Mouse (Mus musculus): ENCODE results near the gene Slpi. TPM values are rescaled to one million over a fixed set of nuclear protein-coding genes. Genes with fewer than 3 reads are reported as not detected.
A peak's percentile ranks its signal among the peaks of the same experiment; 100 is the strongest.

Gene Slpi
- polyA plus RNA-seq, 1 experiment from 2014 or later, result 1.2 TPM

DNA sequence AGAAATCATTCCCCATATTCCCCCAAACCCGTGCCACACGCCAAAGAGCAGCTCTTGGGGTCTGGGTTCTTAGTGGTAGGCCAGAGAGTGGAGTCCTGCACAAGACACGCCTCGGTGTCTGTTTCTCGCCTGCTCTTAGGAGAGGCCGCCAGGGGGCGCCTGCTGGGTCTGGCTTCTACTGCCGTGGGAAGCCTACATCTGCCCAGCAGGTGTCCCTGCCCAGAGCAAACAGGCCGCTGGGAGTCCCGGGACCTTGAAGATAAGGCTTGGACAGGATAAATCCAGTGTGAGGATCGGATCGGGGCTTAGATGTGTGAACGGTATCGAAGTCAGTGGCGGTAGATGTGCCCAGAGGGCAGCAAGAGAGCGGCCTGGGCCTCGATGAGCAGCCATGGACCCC is 14.0 kb upstream of the Slpi start, which contains the start of gene Rbpjl:
TSS of gene Rbpjl (plus strand) at position 236 of the 400 bp plus-strand sequence.
- Histone ChIP-seq H3K9ac (replicated peaks) (peak within 1 kb of the TSS; percentile 57), H3K9me3 (peaks cover 8% of the 10 kb centered on the region; the same call in 1 of the 2 replicates), H3K27ac (peak within 1 kb of the TSS; percentile 70), H3K4me1 (replicated peaks) (peaks cover 39% of the 10 kb centered on the region), H3K4me2 (peak within 1 kb of the TSS; percentile 72), H3K4me3 (replicated peaks) (peak within 1 kb of the TSS; percentile 46), H3K27me3 (peaks cover 91% of the 10 kb centered on the region), H3K36me3 (peaks cover 3% of the 10 kb centered on the region; the same call in 1 of the 2 replicates)
- WGBS, result 4% methylated on average over 17 of the region's 17 CpGs
- 0 out of 2 replicates have a peak, but pooled peaks have one; percentile 18 for ATAC-seq (ENCODE audit: insufficient number of reproducible peaks, insufficient read depth, low FRiP score, low TSS enrichment, low read depth)

DNA sequence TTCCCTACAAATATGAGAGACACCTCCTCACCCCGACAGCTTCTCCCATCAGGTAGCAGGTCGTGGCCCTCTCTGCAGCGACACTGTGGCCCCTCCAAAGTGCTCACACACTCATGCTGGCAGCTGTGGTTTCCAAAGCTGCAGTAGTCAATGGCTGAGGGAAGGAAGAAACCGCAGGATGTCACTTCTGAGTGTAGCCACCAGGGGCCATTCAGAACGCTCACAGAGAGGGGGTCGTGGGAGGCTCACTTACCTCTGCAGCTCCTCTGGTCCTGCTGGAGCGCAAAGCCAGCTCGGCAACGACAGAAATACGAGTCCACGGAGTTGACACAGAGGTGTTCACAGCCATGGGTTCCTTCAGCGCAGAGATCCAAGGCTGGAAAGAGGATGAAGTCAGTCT is 8.0 kb upstream of the Slpi start:
- H3K36me3 ChIP-seq, result peaks cover 28% of the 10 kb centered on the region
- ATAC-seq (ENCODE audit: insufficient number of reproducible peaks, insufficient read depth, low FRiP score, low TSS enrichment, low read depth), result no peak
- H3K4me3 ChIP-seq (replicated peaks), result no peak overlapping the region
- no peak overlapping the region for H3K27ac ChIP-seq
- WGBS, result 77% methylated on average over 12 of the region's 12 CpGs
- peaks cover 50% of the 10 kb centered on the region for H3K27me3 ChIP-seq
- H3K4me1 ChIP-seq (replicated peaks), result peaks cover 7% of the 10 kb centered on the region
- no peak overlapping the region for H3K9ac ChIP-seq (replicated peaks)
- H3K9me3 ChIP-seq, result peaks cover 19% of the 10 kb centered on the region
- H3K4me2 ChIP-seq, result no peak overlapping the region

DNA sequence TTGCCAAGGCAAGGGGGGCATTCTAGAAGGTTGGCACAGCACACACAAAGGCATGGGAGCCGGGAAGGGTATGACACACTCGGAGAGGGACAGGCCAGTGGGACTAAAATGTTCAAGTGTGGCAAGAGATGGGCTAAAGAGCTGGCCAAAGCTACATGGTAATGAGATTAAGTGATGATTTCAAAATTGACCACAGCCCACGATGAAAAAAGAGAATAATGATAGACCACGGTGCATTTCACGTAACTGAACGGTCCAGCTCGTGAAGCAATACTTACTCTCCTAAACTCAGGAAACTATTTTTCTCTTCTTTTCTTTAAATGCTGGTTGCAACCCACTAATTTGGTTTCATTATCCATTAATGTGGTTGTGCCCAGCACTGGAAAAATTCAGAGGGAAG is 7.2 kb upstream of the Slpi start:
- H3K27me3 ChIP-seq, result peaks cover 42% of the 10 kb centered on the region
- H3K9me3 ChIP-seq, result peaks cover 19% of the 10 kb centered on the region
- no peak overlapping the region for H3K4me2 ChIP-seq
- no peak overlapping the region for H3K27ac ChIP-seq
- H3K4me1 ChIP-seq (replicated peaks), result peaks cover 7% of the 10 kb centered on the region
- H3K4me3 ChIP-seq (replicated peaks), result no peak overlapping the region
- no peak overlapping the region for H3K9ac ChIP-seq (replicated peaks)
- peaks cover 35% of the 10 kb centered on the region for H3K36me3 ChIP-seq
- no peak for ATAC-seq (ENCODE audit: insufficient number of reproducible peaks, insufficient read depth, low FRiP score, low TSS enrichment, low read depth)
- 89% methylated on average over 7 of the region's 7 CpGs for WGBS

DNA sequence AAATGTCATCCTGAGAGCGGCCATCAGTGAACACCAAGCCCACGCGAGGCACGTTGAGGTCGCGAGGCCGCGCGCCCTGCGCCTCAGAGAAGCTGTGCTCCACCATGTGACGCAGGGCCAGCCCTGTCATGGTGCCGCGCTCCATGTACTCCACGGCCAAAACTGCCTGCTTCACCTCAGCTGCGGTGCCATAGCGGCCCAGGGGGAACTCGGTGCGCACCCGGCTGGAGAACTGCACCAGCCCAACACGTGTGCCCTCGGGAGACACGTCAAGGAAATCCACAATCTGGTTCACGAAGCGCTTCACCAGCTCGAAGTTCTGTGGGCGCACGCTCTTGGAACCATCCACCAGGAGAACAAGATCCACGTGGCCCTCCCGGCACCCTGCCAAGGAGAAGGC is 4.2 kb upstream of the Slpi start:
- H3K9me3 ChIP-seq, result peaks cover 13% of the 10 kb centered on the region
- H3K4me1 ChIP-seq (replicated peaks), result peaks cover 16% of the 10 kb centered on the region
- H3K36me3 ChIP-seq, result peaks cover 34% of the 10 kb centered on the region
- 79% methylated on average over 29 of the region's 29 CpGs for WGBS
- H3K4me3 ChIP-seq (replicated peaks), result no peak overlapping the region
- no peak overlapping the region for H3K27ac ChIP-seq
- H3K27me3 ChIP-seq, result peaks cover 45% of the 10 kb centered on the region
- ATAC-seq (ENCODE audit: insufficient number of reproducible peaks, insufficient read depth, low FRiP score, low TSS enrichment, low read depth), result no peak
- no peak overlapping the region for H3K9ac ChIP-seq (replicated peaks)
- no peak overlapping the region for H3K4me2 ChIP-seq

DNA sequence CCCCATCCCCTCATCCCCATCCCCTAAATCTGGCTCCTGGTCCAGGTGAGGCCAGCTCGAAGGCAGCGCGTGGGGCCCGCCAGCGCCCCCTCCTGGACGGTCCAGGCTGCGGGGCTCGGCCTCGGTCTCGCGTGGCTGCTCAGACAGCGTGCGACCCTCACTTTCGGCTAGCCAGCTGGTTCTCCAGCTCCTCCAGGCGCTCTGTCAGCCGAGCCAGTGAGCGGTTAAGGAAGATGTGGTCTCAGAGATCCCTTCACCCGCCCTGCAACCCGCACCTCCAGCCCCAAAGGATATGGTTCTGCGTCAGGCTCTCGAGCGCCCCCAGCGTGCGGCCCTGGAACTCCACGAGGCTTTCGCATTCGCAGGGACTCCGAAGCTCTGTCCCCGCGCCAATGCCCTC is 604 bp upstream of the Slpi start:
- peak overlapping the region; percentile 44 for H3K4me3 ChIP-seq (replicated peaks)
- peak overlapping the region; percentile 57 for H3K9ac ChIP-seq (replicated peaks)
- WGBS, result under 1% methylated on average over 30 of the region's 30 CpGs
- H3K36me3 ChIP-seq, result peaks cover 9% of the 10 kb centered on the region
- ATAC-seq (ENCODE audit: insufficient number of reproducible peaks, insufficient read depth, low FRiP score, low TSS enrichment, low read depth), result peak; percentile 49
- peaks cover 53% of the 10 kb centered on the region for H3K27me3 ChIP-seq
- H3K27ac ChIP-seq, result peak overlapping the region; percentile 92
- H3K4me1 ChIP-seq (replicated peaks), result peaks cover 35% of the 10 kb centered on the region
- peak overlapping the region; percentile 70 for H3K4me2 ChIP-seq
- no peaks in the 10 kb centered on the region for H3K9me3 ChIP-seq

DNA sequence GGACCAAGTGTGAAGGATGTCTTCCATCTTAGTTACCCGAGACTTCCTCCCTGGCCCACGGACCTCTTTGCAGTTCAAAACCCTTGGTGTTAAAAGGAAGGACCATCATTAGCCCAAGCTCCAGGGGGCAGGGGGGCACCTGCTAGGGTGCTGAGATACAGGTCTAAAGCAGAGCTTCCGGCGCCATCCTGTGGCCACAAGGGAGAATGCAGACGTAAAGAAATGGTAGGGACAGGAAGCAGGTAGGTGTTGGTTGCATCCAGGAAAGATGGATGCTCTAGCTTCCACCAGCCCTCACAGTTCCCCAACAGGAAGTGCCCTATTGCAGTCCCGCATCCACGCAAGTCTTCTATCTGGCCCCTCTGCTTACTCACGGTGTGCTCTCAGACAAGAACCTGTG is 1.9 kb downstream of the Slpi start:
- H3K27me3 ChIP-seq, result peaks cover 42% of the 10 kb centered on the region
- no peak overlapping the region for H3K9ac ChIP-seq (replicated peaks)
- peak overlapping the region; percentile 77; the same call in 1 of the 2 replicates for H3K27ac ChIP-seq
- ATAC-seq (ENCODE audit: insufficient number of reproducible peaks, insufficient read depth, low FRiP score, low TSS enrichment, low read depth), result no peak
- WGBS, result 15% methylated on average over 8 of the region's 8 CpGs
- H3K4me2 ChIP-seq, result 0 out of 2 replicates have a peak overlapping the region, but pooled peaks have one; percentile 13
- H3K9me3 ChIP-seq, result 0 out of 2 replicates have a peak, but pooled peaks cover under 1% of the 10 kb centered on the region
- H3K4me1 ChIP-seq (replicated peaks), result peaks cover 35% of the 10 kb centered on the region
- peaks cover 9% of the 10 kb centered on the region for H3K36me3 ChIP-seq
- no peak overlapping the region for H3K4me3 ChIP-seq (replicated peaks)

DNA sequence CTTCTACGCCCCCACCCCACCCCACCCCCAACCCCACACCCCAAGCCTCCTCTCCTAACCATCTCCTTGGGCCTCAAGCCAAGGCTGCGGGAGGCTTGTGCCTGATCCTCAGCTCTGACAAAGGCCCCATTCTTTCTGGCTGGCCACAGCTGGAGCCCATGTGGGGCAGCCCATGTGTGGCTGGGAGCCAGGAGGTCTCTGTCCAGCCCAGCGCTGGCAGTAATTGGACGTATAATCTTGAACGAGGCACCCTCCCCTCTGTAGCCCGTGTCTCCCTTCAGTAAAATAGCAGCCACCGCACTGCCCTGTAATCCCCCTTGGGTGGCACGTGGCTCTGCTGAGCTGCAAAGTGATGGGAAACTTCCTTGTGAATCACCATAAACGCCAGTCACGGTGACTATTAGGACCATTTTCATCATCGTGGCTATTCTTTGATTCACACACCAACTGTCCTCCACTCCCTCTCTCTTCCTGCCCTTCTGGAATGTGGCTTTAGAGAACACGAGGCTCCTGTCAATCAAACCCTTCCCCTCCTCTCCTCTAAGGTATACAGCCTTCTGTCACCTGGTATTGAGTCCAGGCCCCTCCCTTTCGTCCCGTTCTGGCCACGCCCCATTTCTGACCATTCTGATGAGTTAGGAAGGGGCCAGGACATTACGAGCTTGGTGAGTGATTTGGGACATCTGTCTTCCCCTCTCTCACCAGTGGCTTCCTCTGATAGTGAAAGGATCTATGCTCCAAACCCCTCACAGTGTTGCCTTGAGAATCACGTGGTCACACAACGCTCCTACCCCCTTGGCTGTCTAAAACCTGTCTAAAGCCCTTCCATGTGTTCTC is 2.8 kb downstream of the Slpi start:
- peaks cover 42% of the 10 kb centered on the region for H3K27me3 ChIP-seq
- no peak overlapping the region for H3K4me3 ChIP-seq (replicated peaks)
- peak; percentile 86 for ATAC-seq (ENCODE audit: insufficient number of reproducible peaks, insufficient read depth, low FRiP score, low TSS enrichment, low read depth)
- peaks cover 35% of the 10 kb centered on the region for H3K4me1 ChIP-seq (replicated peaks)
- H3K27ac ChIP-seq, result peak overlapping the region; percentile 77
- peak overlapping the region; percentile 35 for H3K4me2 ChIP-seq
- no peak overlapping the region for H3K9ac ChIP-seq (replicated peaks)
- 13% methylated on average over 18 of the region's 18 CpGs for WGBS
- 0 out of 2 replicates have a peak, but pooled peaks cover 4% of the 10 kb centered on the region for H3K9me3 ChIP-seq
- H3K36me3 ChIP-seq, result peaks cover 3% of the 10 kb centered on the region

DNA sequence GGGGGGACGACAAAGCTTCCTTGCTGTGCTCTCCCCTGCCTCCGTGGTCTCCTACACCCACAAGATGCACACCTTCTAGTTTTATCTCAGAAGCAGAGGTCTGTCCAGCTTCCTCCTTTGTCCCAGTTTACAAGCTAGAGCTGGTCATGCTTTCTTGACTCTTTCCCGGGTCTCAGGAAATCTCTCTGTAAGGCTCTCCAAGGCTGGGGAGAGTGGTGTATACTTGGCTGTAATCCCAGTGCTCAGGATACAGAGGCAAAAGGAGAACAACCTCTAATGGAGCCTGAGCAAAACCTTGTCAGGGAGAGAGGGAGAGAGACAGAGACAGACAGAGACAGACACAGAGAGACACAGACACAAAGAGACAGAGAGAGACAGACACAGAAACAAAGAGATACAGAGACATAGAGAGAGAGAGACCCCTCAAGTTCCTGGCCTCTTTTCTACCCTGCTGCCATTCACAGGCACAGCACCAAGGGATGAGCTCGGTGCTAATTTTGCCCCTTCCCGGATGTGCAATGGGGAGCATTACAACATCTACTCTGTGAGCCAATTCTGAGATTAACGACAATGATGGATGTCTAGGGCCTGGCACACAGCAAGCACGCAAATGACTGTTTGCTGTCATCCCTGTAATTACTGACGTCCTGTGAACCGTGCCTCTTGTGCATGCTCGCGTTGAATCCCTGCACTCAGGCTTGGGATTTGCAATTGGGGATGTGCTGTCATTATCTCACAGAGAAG is 5.1 kb downstream of the Slpi start:
- Histone ChIP-seq H3K27me3 (peaks cover 20% of the 10 kb centered on the region), H3K4me2 (no peak overlapping the region), H3K4me3 (replicated peaks) (no peak overlapping the region), H3K9ac (replicated peaks) (no peak overlapping the region), H3K9me3 (0 out of 2 replicates have a peak, but pooled peaks cover 4% of the 10 kb centered on the region), H3K4me1 (replicated peaks) (peaks cover 25% of the 10 kb centered on the region), H3K36me3 (no peaks in the 10 kb centered on the region), H3K27ac (no peak overlapping the region)
- ATAC-seq (ENCODE audit: insufficient number of reproducible peaks, insufficient read depth, low FRiP score, low TSS enrichment, low read depth), result no peak
- 62% methylated on average over 11 of the region's 11 CpGs for WGBS

DNA sequence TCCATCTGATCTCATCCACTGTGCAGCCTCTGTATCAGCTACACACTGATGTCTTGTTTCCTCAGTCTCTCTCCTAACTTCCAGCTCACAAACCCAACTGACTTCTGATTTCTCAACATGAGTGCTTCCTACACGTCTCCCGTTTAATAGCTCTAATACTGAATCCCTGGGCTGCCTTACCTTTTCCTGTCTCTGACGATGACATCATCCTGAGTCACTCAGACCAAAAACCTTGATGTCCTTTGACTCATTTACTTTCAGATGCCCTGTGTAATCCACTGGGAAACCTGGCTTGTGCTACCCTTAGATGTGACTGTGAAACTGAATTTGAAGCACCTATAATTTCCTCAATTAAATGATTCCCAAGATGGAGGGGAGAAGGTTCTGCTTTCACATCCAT is 5.9 kb downstream of the Slpi start:
- WGBS, result 82% methylated on average over 3 of the region's 3 CpGs
- Histone ChIP-seq H3K27me3 (peaks cover 12% of the 10 kb centered on the region), H3K9me3 (0 out of 2 replicates have a peak, but pooled peaks cover 4% of the 10 kb centered on the region), H3K4me1 (replicated peaks) (peaks cover 18% of the 10 kb centered on the region), H3K4me2 (no peak overlapping the region), H3K9ac (replicated peaks) (no peak overlapping the region), H3K4me3 (replicated peaks) (no peak overlapping the region), H3K27ac (no peak overlapping the region), H3K36me3 (no peaks in the 10 kb centered on the region)
- no peak for ATAC-seq (ENCODE audit: insufficient number of reproducible peaks, insufficient read depth, low FRiP score, low TSS enrichment, low read depth)

DNA sequence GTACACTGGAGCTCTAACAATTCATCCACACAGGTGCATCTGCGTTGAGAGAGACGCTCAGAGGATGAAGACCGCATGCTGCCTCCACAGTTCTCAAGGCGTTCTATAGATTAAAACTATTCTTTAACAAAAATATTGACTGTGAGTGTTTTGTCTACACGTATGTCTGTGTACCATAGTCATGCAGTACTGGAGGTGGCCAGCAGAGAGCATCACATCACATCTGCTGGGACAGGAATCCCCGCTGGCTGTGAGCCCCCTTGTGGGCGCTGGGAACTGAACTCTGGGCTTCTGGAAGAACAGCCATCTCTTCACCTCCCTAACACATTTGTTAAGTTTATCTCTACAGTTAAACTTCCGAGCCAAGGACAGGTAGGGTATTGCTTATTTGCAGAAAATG is 7.2 kb downstream of the Slpi start:
- H3K4me1 ChIP-seq (replicated peaks), result peaks cover 11% of the 10 kb centered on the region
- no peak overlapping the region for H3K4me2 ChIP-seq
- H3K9ac ChIP-seq (replicated peaks), result no peak overlapping the region
- no peaks in the 10 kb centered on the region for H3K36me3 ChIP-seq
- 0 out of 2 replicates have a peak, but pooled peaks cover 4% of the 10 kb centered on the region for H3K9me3 ChIP-seq
- H3K4me3 ChIP-seq (replicated peaks), result no peak overlapping the region
- peaks cover under 1% of the 10 kb centered on the region; the same call in 1 of the 2 replicates for H3K27me3 ChIP-seq
- 78% methylated on average over 8 of the region's 8 CpGs for WGBS
- ATAC-seq (ENCODE audit: insufficient number of reproducible peaks, insufficient read depth, low FRiP score, low TSS enrichment, low read depth), result no peak
- no peak overlapping the region for H3K27ac ChIP-seq
